ENCODE assay signal across 8 mouse cellular contexts in the genomic region with DNA sequence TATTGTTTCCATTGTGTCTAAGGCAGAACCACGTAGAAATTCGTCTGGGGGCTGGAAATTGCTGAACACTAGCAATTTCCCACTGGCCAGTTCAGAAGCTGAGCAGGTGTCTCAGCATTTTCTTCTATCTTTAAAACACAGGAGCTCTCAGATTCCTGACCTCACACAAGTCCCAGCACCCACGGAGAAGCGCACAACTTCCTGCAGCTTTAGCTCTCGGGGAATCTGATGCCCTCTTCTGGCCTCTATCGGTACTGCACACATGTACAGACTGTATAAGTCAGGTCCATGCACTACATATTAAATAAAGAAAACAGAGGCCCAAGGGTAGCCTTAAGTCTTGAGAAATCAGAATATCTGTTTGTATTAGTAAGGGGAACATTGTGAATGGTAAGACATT. TPM values are rescaled to one million over a fixed set of nuclear protein-coding genes. Genes with fewer than 3 reads are reported as not detected.
DNase-seq lines count a peak whose midpoint lies in the region; ATAC-seq and TF ChIP-seq lines count a peak whose summit lies in the region.

No protein-coding gene starts in this region.

- no peak for ATAC-seq in limb, embryonic 14.5 days (ENCODE audit: low FRiP score, low read depth)

- 47% methylated on average over 6 of the region's 6 CpGs for WGBS in heart, adult 2 months
- 71% methylated on average over 6 of the region's 6 CpGs for WGBS in embryonic facial prominence, embryonic 10.5 days
- 76% methylated on average over 6 of the region's 6 CpGs for WGBS in limb, embryonic 14.5 days
- WGBS in small intestine, adult 2 months: 67% methylated on average over 6 of the region's 6 CpGs

- no peak for TF ChIP-seq EP300 in heart, adult 2 months (IDR thresholded peaks at IDR 0.05; ENCODE audit: insufficient read depth, low read depth, low read length)

- no peak overlapping the region for H3K9ac ChIP-seq in heart, adult 2 months (ENCODE audit: low read depth, low read length)
- H3K9ac ChIP-seq in limb, embryonic 14.5 days (ENCODE audit: low read depth, low read length, severe bottlenecking): no peak overlapping the region

- no peaks in the 10 kb centered on the region; the same call in 1 of the 2 replicates for H3K4me1 ChIP-seq in heart, adult 2 months (ENCODE audit: control insufficient read depth, insufficient read depth, low read length)
- H3K4me1 ChIP-seq in embryonic facial prominence, embryonic 10.5 days: peaks cover 34% of the 10 kb centered on the region
- H3K4me1 ChIP-seq in limb, embryonic 14.5 days (ENCODE audit: control insufficient read depth, insufficient read depth, low read length): peaks cover 38% of the 10 kb centered on the region
- H3K4me1 ChIP-seq in small intestine, adult 2 months (ENCODE audit: control insufficient read depth, insufficient read depth, insufficient read length, low read length): no peaks in the 10 kb centered on the region

- no peak overlapping the region for H3K27ac ChIP-seq in heart, adult 2 months
- H3K27ac ChIP-seq in embryonic facial prominence, embryonic 10.5 days (replicated peaks): no peak overlapping the region
- H3K27ac ChIP-seq in limb, embryonic 14.5 days (replicated peaks; ENCODE audit: low read depth, low read length): no peak overlapping the region
- no peak overlapping the region for H3K27ac ChIP-seq in small intestine, adult 2 months (ENCODE audit: insufficient read depth, low read depth, low read length)

- no peaks in the 10 kb centered on the region for H3K9me3 ChIP-seq in embryonic facial prominence, embryonic 10.5 days
- H3K9me3 ChIP-seq in limb, embryonic 14.5 days (ENCODE audit: control insufficient read depth, low read length): no peaks in the 10 kb centered on the region

- no peak overlapping the region for H3K4me2 ChIP-seq in limb, embryonic 14.5 days (replicated peaks; ENCODE audit: low read depth, low read length, severe bottlenecking)

- peak; percentile 88 for TF ChIP-seq CTCF in heart, adult 2 months (IDR thresholded peaks at IDR 0.05)
- peak; percentile 62; the same call in 1 of the 2 replicates for TF ChIP-seq CTCF in small intestine, adult 2 months (IDR thresholded peaks at IDR 0.05; ENCODE audit: extremely low read depth, insufficient read length, insufficient replicate concordance, low read depth, low read length)

- peak; percentile 39 to 58 for DNase-seq in heart, adult 2 months
- DNase-seq in heart, postnatal 25 days (ENCODE audit: low spot score): no peak
- DNase-seq in 3T3-L1 (ENCODE audit: low read depth, low spot score): peak; percentile 68
- DNase-seq in R1 (ENCODE audit: low read depth, low spot score): peak; percentile 86
- DNase-seq in embryonic facial prominence, embryonic 10.5 days (ENCODE audit: low spot score): peak; percentile 61
- DNase-seq in limb, embryonic 14.5 days (ENCODE audit: low spot score): peak; percentile 18
- no peak for DNase-seq in right cerebral cortex, postnatal 10 days (ENCODE audit: low spot score in 2 of 2)

- no peak overlapping the region for H3K4me3 ChIP-seq in heart, adult 2 months
- H3K4me3 ChIP-seq in embryonic facial prominence, embryonic 10.5 days: no peak overlapping the region
- no peak overlapping the region for H3K4me3 ChIP-seq in limb, embryonic 14.5 days (replicated peaks; ENCODE audit: low read length)
- no peak overlapping the region for H3K4me3 ChIP-seq in small intestine, adult 2 months (ENCODE audit: low read depth, low read length)

- intact Hi-C loops in heart, adult 2 months (cut with DNase I): loop anchor here (1.0 to 5.0 kb wide), 3 partner anchors 46 to 172 kb away; no protein-coding TSS in a partner anchor
- intact Hi-C loops in heart, postnatal 25 days (cut with DNase I): loop anchor here (1.0 to 5.0 kb wide), 2 partner anchors 97 to 171 kb away; no protein-coding TSS in a partner anchor

- H3K27me3 ChIP-seq in heart, adult 2 months (ENCODE audit: control insufficient read depth, insufficient read depth, low read length): no peaks in the 10 kb centered on the region
- H3K27me3 ChIP-seq in embryonic facial prominence, embryonic 10.5 days (replicated peaks; ENCODE audit: low read depth, poor library complexity, severe bottlenecking): peaks cover 41% of the 10 kb centered on the region
- peaks cover 10% of the 10 kb centered on the region; the same call in 1 of the 2 replicates for H3K27me3 ChIP-seq in limb, embryonic 14.5 days (ENCODE audit: control insufficient read depth, insufficient read depth, low read length)
- no peaks in the 10 kb centered on the region for H3K27me3 ChIP-seq in small intestine, adult 2 months (ENCODE audit: control insufficient read depth, insufficient read depth, low read length)

- H3K79me2 ChIP-seq in heart, adult 2 months (replicated peaks; ENCODE audit: control insufficient read depth, insufficient read depth, low read length): no peaks in the 10 kb centered on the region

- no peaks in the 10 kb centered on the region for H3K36me3 ChIP-seq in heart, adult 2 months (ENCODE audit: control insufficient read depth, insufficient read depth, low read length)
- H3K36me3 ChIP-seq in embryonic facial prominence, embryonic 10.5 days (replicated peaks): no peaks in the 10 kb centered on the region
- no peaks in the 10 kb centered on the region for H3K36me3 ChIP-seq in limb, embryonic 14.5 days (ENCODE audit: control insufficient read depth, insufficient read depth, low read length)
- H3K36me3 ChIP-seq in small intestine, adult 2 months (ENCODE audit: control insufficient read depth, insufficient read depth, low read length): no peaks in the 10 kb centered on the region

- no peak for TF ChIP-seq POLR2A in heart, adult 2 months (IDR thresholded peaks at IDR 0.05; ENCODE audit: insufficient read depth, low read depth, low read length)
- TF ChIP-seq POLR2A in limb, embryonic 14.5 days (IDR thresholded peaks at IDR 0.05; ENCODE audit: borderline replicate concordance, extremely low read depth, insufficient read depth, insufficient read length): no peak
- TF ChIP-seq POLR2A in small intestine, adult 2 months (IDR thresholded peaks at IDR 0.05; ENCODE audit: low read depth, low read length): no peak

RNA-seq across cellular contexts. Expression of gene Mvb12b, which starts 30.6 kb away (rescaled TPM):
- 10 to 100 TPM; 17.8 to 21.6 TPM for total RNA-seq in heart, adult 2 months (2021)
- 20.4 and 27.5 TPM in 2 replicates for polyA plus RNA-seq in heart, adult 2 months (2012; rRNA removed)
- 10 to 100 TPM; 17.8 to 18.9 TPM for total RNA-seq in heart, postnatal 25 days (2021)
- polyA plus RNA-seq in embryonic facial prominence, embryonic 10.5 days (2016; fragmentation: Nextera tagmentation; extraction: Ambion mirVana): 14.4 and 16.1 TPM in 2 replicates
- 26.6 and 35.2 TPM in 2 replicates for polyA plus RNA-seq in limb, embryonic 14.5 days (2012; rRNA removed)
- polyA plus RNA-seq in limb, embryonic 14.5 days (2014; fragmentation: Nextera tagmentation; extraction: Ambion mirVana): 17.5 and 18.6 TPM in 2 replicates
- polyA plus RNA-seq in small intestine, adult 2 months (2012; rRNA removed): 7.3 and 7.9 TPM in 2 replicates

Comparison
In these comparisons a context has a peak if more than half of its experiments do, and no peak if none do; other contexts are left out.
1. DNase-seq: peak in heart, adult 2 months (2 of 2), 3T3-L1 (single experiment), R1 (single experiment), embryonic facial prominence, embryonic 10.5 days (single experiment) and limb, embryonic 14.5 days (single experiment); none in heart, postnatal 25 days (single experiment) and right cerebral cortex, postnatal 10 days (0 of 2).